Mouse (Mus musculus) CD8-positive naive resting alpha-beta T cell, adult 2 months (primary cell): ENCODE data around the gene Pisd.

Experiments used
- DNase-seq, 2 experiments: peaks; one replicate each; pipeline ENCODE4 v3.0.0; 2022; ENCODE audit warnings: low read depth in 2 of 2, low spot score in 2 of 2

The Pisd gene

GRCm38 (mm10) chr5:32711485-32711884 is 74.0 kb downstream of the Pisd start:
- DNase-seq, result no peak

DNA sequence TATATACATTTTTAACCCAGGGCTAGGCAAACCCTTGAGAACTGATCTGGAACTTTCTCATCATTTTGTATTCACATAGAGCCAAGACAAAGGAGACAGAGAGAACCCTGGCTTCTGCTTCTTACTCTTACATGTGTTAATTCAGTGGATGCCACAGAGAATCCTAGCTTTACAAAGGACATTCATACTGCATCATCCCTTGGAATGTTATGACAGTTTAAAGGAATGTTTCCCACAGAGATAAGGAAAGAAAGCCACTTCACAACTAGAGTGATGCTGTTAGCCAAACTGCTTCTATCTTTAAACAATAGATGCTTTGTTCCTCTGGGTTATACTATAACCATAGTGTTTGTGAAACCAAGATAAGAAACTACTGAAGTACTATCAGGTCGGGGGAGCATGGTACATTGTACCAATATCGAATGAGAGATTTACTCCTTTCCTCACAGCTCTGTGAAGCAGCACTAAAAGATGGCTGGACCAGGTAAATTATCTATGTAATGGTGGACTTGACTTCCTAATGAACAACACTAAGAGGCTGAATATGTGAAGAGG is 79.1 kb downstream of the Pisd start:
- no peak for DNase-seq

DNA sequence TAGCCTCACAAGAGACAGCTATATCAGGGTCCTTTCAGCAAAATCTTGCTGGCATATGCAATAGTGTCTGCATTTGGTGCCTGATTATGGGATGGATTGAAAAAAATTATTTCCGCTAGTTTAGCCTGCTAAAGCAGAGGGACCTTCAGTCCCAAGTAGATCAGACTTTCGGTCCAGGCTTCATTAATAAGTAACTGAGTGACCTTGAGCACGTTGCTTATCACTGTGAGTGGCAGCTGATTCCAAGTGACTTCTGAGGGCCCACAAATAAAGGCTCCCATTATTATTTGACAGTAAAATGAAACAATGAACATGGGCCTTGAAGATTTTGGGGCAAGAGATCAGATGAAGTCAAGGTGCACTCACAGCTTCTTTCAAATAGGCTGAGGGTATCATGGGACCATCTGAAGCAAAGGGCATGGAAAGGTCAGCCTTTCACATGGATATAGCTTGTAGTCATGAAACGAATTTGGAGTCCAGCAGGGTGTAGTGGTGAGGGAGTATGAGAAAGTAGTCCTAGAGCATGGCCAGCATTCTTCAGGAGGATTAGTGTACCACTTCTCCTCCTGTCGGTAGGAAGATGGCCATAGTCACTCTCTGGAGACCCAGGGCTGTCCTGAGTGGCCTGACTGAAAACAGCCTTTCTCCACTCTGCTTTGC is 88.1 kb downstream of the Pisd start:
- no peak for DNase-seq

- DNase-seq, result no peak
These were observed 92.0 kb downstream of the Pisd start for GRCm38 (mm10) chr5:32693411-32693810.
